Mouse (Mus musculus): Measurements from ENCODE around the gene Ppil2.

GRCm38 (mm10) chr16:17085636-17086035 lies 25.4 kb downstream of the Ppil2 start:
- TF ChIP-seq CTCF (IDR thresholded peaks at IDR 0.05; ENCODE audit: low read depth) (no peak), EP300 (IDR thresholded peaks at IDR 0.05; ENCODE audit: low read depth) (no peak)
